Mouse (Mus musculus) G1E-ER4 (cell line): ENCODE results near the gene Gm10337. TPM values are rescaled to one million over a fixed set of nuclear protein-coding genes. Genes with fewer than 3 reads are reported as not detected.

ENCODE experiments used
- GATA1 ChIP-seq: IDR thresholded peaks from one replicate; pipeline ENCODE4 v1.8.0; 2012; ENCODE audit warnings: low read length, inconsistent platforms
- polyA plus RNA-seq: library from polyadenylated mRNA; stranded (reverse); fragments of >175 nt; gene quantifications from 2 replicates; pipeline ENCODE4 v1.2.3, GENCODE M21; 2012

The Gm10337 gene
- polyA plus RNA-seq, 1 experiment, result not detected

DNA sequence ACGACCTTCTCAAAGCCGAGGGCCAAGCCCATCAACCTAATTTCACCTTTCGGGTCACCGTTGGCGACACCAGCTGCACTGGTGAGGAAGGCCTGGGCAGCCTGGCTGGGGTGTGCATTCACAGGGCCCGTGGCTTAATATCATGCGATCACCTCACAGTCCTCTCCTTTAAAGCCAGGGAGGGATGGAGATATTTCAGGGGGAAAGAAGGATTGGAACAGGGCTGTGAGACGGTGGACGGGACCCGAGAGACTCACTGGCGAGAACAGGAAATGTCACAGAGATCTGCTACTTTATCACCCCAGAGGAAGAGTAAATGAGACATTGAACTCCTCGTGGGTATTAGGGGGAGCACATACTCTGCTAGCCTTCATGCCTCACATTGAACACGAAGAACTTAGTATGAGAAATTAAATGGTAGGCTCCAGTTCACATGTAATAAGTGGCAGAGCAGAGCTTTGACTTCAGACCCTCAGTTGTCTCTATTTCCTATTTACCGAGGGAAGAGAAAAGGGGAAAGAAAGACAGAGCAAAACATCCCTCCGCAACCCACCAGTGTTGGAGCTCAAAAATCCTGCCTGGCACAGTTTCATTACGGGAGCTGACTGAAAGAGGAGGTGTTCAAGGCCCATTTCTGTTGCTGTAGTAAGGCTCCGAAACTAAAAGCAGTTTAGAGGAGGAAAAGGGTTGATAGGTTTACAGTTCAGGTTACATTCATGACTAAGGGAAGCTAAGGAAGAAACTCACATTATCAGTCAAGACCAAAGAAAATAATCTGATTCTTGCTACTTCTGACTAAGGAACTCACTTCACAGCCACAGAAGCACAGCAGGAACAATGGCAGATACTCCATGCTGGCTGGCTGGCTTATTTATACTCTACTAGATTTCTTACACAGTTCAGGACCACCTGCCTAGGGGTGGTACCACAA, 16.0 kb downstream of the Gm10337 start:
- TF ChIP-seq GATA1, result no peak

DNA sequence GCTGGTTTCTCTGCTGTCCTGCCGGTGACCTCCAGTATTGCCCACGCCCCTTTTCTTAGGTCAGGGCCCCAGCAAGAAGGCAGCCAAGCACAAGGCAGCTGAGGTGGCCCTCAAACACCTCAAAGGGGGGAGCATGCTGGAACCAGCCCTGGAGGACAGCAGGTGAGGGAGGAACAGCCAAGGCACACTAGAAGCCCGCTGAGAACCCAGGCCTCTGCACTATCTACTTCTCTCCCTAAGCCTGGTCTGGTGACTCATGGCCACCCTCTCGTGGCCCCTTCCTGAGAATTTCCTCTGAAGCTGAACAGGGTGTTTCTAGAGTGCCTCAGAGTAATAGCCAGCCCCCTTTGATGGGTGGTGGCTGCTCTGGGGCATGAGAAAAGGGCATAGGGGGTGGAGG, 16.9 kb downstream of the Gm10337 start:
- no peak for TF ChIP-seq GATA1

DNA sequence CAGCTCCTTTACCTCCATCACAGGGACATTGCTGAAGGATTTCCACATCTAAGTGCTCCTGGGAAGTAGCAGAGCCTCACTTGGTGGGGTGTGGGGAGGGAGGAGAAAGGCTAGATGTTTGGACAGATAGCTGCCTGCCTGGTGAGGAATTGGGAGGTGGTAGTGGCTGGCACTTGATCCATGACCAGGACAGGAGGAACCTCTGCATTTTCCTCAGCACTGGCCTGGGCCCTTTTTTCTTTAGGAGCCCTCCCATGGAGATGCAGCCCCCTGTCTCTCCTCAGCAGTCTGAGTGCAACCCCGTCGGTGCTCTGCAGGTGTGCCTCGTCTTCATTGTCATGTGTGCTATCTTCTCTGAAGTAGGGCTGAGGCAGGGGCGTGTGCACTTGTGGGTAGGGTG, 18.0 kb downstream of the Gm10337 start:
- TF ChIP-seq GATA1, result no peak

DNA sequence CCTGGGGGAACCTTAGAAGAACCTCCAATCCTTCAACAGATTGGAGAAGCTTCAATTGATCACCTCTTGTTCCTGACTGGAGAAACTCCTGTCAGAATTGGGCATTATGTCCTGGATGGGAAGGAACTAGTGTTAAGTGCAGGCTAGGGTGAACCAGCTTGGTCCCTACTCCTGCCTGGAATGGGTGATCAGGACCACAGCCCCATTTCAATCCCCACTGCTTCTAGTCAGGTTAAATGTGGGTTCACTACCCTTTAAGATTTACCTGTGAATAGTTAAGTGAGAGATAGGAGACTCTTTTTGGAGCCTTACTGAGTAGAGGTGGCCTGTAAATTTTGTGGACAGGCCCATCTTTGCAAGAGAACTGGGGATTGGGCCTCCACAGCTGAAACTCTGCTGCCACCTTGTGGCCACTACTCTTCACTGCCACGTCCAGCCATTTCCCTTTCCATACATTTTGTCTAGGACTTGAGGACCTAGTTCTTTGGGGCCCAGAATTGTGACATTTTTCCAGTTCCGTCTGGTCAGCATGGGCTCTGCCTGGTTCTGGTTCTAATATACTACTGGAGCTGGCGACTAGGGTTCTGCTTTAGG, 21.5 kb downstream of the Gm10337 start, which contains the start of gene Npff:
Gene Npff, minus strand, starts transcription at position 51 of the 594 bp plus-strand sequence.
- no peak for TF ChIP-seq GATA1

DNA sequence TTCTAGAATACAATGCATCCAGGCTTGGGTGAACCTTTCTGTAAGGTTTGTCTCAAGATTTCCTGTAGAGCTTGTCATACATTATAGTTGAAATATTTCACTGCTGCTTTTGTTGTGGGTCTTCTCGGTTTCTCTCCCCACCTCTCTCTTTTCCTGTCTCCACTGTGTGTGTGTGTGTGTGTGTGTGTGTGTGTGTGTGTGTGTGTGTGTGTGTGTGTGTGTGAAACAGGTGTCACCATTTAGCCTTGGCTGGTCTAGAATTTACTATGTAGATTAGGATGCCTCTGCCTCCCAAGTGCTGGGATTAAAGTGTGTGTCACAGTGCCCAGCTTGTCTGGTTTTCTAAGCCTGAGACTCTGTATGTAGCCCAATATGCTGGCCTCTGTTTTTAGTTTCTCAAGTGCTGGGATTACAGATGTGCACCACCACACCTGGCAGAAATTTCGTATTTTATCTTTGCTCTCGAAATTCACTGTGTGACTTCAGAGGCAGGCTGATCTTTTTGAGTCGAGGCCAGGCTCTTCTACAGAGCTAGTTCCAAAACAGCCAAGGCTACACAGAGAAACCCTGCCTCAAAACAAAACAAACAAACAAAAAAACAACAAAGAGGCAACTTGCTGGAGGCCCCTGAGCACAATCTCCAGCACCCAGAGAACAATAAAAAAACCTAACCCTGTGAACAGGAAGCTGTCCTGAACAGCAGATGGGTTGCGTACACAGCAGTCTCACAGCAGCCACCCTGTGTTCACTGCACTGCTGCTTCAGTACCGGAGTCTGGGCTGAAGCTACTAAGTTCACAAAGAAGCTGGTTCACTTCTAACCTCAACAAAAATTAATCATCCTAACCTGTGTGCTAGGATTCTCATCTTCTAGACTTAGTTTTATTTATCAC, 22.8 kb downstream of the Gm10337 start:
- TF ChIP-seq GATA1, result no peak

DNA sequence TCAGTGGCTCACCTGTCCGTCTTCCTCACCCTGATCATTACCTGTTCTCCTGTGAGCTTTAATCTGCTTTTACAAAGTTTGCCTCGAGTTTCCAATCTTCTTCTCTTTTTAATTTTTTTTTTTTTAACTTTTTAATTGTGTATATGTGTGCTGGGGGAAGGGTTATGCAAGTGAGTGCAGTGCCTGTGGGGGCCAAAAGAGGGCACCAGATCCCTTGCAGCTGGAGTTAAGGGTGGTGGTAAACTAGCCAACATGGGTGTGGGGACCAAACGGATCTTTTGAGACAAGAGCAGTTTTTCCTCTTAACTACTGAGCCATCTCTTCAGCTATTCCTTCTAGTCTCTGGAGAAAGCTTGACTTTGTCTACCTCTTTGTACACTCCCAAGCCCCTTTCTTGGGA, 24.4 kb downstream of the Gm10337 start:
- TF ChIP-seq GATA1, result no peak

DNA sequence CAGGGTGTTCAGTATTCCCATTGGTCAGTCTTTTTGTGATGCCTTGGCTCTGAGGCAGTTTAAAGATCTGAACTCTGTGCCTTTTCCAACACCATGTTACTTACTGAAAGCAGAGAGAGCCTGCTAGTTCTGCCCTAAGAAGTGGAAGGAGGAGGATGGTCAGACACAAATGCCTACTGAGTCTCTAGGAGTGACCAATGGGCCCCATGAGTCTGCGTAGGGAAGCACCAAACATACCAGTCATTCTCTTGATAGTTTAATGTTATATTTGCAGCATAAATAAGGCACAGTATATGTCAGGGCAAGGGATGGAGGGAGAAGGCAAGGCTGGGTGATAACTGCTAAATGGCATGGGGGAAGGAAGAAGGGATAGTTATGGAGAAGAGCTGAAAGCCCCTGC, 24.9 kb downstream of the Gm10337 start:
- TF ChIP-seq GATA1, result no peak

DNA sequence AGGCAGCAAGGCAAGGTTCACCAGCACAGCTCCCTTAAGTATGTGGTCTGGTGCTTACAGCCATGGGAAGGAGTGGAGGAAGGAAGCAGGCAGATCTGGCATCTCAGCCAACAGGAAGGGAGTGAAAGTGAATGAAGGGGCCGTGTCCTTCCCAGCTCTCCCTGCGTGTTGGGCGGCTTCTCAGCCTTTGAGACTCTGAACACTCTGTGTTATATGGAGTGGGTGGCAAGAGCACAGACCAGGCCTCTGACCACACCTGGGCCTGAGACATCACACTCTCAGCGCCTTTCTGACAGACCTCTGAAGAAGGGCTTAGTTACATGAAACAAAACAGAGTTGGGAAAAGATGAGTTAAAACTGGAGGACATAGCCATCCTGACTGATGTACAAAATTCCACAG, 27.0 kb downstream of the Gm10337 start:
- TF ChIP-seq GATA1, result no peak

DNA sequence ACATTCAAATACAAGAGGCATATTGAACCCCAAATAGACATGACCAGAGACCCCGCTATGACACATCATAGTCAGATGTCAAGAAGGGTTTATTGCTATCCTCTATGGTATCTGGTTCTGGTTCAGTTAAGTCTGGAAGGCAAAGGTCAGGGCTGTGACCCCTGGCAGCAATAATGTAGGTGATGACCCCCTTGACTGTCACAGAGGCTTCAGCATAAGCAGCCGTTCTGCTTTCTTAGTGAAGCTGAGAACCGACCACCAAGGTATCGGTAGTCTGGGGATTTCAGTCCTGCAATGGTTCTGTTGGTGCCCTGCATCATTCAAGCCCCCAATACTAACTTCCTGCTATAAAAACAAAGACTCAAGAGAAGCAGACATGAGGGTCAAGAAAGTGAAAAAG, 28.1 kb downstream of the Gm10337 start:
- no peak for TF ChIP-seq GATA1

DNA sequence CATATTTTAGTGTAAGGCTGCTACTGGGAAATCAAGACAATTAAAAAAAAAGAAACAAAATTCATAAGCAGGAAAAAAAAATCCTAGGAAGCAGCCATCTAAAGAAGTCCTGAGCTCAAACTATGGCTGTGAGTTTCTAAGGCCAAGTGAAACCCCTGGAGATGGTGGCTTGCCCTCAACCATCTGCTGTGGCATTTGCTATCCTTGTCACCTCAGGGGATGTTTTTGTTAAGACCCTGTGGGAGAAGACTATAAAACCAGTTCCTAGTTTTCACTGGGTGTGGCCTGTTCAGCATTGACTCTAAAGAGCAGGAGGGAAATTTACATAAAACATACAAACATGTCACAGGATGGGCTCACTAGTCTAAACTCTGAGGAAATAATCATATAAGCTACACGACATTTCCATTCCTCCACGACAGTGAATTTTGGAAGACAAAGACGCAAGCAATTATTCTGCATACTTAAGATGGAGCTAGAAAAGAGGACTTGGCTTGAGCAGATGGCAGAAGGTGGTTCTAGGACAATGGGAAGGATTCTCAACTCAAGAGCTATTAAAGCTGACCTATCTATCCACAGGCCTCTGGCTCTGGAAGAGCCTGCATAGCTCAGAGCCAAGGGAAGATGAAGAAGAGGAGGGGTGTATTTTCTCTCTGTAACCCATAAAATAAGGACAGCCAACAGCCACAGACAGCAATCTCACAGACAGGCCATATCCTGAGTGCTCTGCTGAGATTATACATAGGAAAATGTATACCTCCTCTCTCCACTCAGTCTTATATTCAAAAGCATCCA, 28.8 kb downstream of the Gm10337 start:
- TF ChIP-seq GATA1, result no peak

DNA sequence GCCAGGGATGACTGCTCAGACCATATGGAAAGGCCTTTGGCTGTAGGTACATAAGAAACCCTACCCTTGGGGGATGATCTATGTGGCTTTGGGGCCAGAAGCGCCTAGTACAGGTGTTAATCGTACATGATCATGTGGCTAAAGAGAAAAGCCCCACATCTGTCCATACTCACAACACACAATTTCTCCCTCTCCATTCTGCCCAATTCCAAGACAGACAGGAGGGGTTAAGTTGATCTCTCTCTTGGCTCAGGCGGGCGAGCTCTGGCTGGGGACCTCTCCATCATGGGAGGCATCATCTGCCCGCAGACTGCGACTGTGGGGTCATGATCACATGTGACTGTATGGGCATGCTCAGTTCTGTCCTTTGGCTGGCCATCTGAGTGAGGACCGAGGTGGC, 30.4 kb downstream of the Gm10337 start:
- no peak for TF ChIP-seq GATA1

DNA sequence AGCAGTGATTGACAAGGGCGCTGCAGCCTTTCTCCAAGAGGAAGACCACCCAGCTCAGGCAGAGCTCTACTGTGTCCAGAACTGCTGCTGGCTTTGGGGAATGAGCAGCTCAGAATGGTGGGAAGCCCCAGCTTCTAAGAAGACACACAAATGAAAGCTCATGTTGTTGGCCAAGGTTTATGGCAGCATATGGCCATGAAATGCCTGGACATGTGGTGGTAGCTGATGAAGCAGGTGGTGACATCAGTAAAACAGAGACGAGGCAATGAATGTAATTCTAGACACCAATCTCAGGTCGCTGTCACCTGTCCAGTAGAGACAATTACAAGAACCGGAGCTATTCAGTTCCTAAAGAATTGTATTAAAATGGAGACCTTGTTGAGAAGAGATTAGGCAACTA, 41.3 kb downstream of the Gm10337 start:
- no peak for TF ChIP-seq GATA1

DNA sequence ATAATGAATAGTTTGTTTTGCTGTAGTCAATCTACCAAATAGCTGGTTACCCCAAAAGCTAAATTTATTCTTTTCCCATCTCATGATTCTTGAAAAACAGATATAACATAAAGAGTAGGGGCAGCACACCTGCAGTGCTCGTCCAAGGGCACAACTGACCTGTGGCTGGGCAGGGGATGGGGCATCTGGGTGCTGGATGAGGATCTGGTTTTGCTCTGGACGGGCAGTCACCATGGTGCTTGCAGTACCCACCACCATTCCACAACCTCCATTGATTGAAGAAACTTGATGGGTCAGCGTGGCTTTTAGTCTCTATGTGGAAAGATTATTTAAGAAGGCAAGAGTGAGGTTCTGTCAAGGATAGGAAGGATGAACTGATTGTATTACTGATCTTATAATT, 42.7 kb downstream of the Gm10337 start:
- no peak for TF ChIP-seq GATA1

DNA sequence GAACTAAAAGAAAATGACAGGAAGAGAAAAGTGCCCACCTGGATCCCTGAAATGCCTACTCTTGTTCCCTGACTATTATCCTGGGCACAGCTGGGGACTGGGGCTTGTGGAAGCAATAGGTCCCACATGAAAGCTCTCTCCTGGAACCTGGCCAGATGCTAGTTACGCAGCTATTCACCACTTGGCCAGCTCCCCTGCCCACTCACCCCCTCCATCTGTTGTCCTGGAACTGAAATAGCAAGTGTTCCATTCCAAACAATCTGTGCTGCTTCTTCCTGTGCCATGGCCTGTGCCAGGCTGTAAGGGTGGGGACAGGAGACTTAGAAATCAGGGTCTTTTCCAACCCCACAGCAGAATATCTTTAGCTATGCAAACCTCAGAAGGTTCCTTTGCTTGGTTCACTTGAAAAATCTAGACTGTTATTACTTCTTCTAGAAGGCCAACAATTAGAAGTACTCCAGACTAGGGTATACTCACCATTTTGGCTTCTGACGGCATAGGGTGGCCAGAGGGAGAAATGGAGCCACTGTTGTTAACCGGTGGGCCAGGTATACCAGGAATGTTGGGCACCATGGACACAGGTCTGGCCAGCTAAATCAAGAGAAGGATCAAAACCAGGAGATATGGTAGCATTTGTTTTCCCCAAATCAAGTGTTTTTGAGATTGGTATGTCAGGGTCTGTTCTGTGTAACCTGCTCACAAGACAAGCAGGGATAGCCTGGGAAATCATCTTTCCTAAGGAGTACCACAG, 43.3 kb downstream of the Gm10337 start:
- no peak for TF ChIP-seq GATA1
